Mouse (Mus musculus) heart, adult 2 months (tissue): ENCODE data around the gene Olfr588-ps1. TPM values are rescaled to one million over a fixed set of nuclear protein-coding genes. Genes with fewer than 3 reads are reported as not detected.
"Not testable (repeated sequence)": the region's sequence is repeated elsewhere in the genome, so short reads cannot be mapped to it uniquely, and the experiment has no call there.

ENCODE experiments used
- DNase-seq, 2 experiments: peaks; one replicate each; pipeline ENCODE4 v3.0.0; 2021
- H3K27ac ChIP-seq: fragments of 200-600 bp; 2 replicates; pipeline ENCODE4 v1.8.1; 2022
- H3K27me3 ChIP-seq: fragments of 200-500 bp; 2 replicates; pipeline ENCODE4 v1.6.1; 2012; ENCODE audit warnings: mild to moderate bottlenecking, low read length, inconsistent platforms, mixed read lengths; ENCODE audit not compliant: control insufficient read depth, insufficient read depth
- H3K36me3 ChIP-seq: fragments of 200-500 bp; 2 replicates; pipeline ENCODE4 v1.6.1; 2012; ENCODE audit warnings: low read length, inconsistent platforms; ENCODE audit not compliant: control insufficient read depth, insufficient read depth
- H3K4me1 ChIP-seq: fragments of 200-500 bp; 2 replicates; pipeline ENCODE4 v1.6.1; 2011; ENCODE audit warnings: low read length; ENCODE audit not compliant: control insufficient read depth, insufficient read depth
- H3K4me3 ChIP-seq: fragments of 200-600 bp; 2 replicates; pipeline ENCODE4 v1.8.1; 2022
- H3K79me2 ChIP-seq: fragments of 200-500 bp; replicated peaks from 2 replicates; pipeline ENCODE4 v1.6.1; 2012; ENCODE audit warnings: mild to moderate bottlenecking, inconsistent platforms, low read length, moderate library complexity, mixed read lengths; ENCODE audit not compliant: control insufficient read depth, insufficient read depth
- H3K9ac ChIP-seq: fragments of 200-500 bp; 2 replicates; pipeline ENCODE4 v1.6.1; 2012; ENCODE audit warnings: low read depth, mild to moderate bottlenecking, control low read depth, inconsistent platforms, low read length, mixed read lengths
- CTCF ChIP-seq: fragments of 200-600 bp; IDR thresholded peaks from 2 replicates; pipeline ENCODE4 v1.8.1; 2022; ENCODE audit warnings: antibody characterized with exemption, mild to moderate bottlenecking, moderate library complexity
- EP300 ChIP-seq: fragments of 200-500 bp; IDR thresholded peaks from 2 replicates; pipeline ENCODE4 v1.6.1; 2011; ENCODE audit warnings: low read depth, low read length, control low read depth; ENCODE audit not compliant: insufficient read depth
- POLR2A ChIP-seq: fragments of 200-500 bp; IDR thresholded peaks from 2 replicates; pipeline ENCODE4 v1.6.1; 2011; ENCODE audit warnings: mild to moderate bottlenecking, low read depth, low read length, control low read depth; ENCODE audit not compliant: insufficient read depth
- WGBS: fragments of 180-500 bp; shearing (Covaris S2); methylation state at CpG from one replicate; pipeline ENCODE4 v1.1.7; 2018; 5-methylcytosine and 5-hydroxymethylcytosine counted together
- intact Hi-C: fragments of 180-260 bp; cut with DNase I; formaldehyde crosslinking; loops from one replicate; pipeline ENCODE4 v1.15.1; 2025
- polyA plus RNA-seq: library from polyadenylated mRNA; depleted of rRNA; stranded (reverse); fragments of >200 nt; gene quantifications from 2 replicates; pipeline ENCODE4 v1.2.3, GENCODE M21; 2012; rRNA removed
- total RNA-seq, 2 experiments: library from RNA; stranded (reverse); gene quantifications; 2 replicates each; pipeline ENCODE4 v1.2.3; 2021

Gene Olfr588-ps1
- total and polyA plus RNA-seq, 3 experiments, result not detected

GRCm38 (mm10) chr7:103178240-103178639 lies 37.6 kb downstream of the Olfr588-ps1 start, which contains the start of gene Olfr591:
Gene Olfr591, minus strand, starts transcription at chr7:103178340.
- Histone ChIP-seq H3K36me3 (no peaks in the 10 kb centered on the region), H3K27me3 (no peaks in the 10 kb centered on the region), H3K4me3 (no peak within 1 kb of the TSS), H3K79me2 (no peaks in the 10 kb centered on the region), H3K4me1 (no peaks in the 10 kb centered on the region), H3K27ac (no peak within 1 kb of the TSS), H3K9ac (no peak within 1 kb of the TSS)
- no peak for TF ChIP-seq EP300
- no peak for TF ChIP-seq POLR2A
- TF ChIP-seq CTCF, result no peak
- 74% methylated on average over 1 of the region's 1 CpGs for WGBS
- intact Hi-C loops, result no loop called here
- no peak for DNase-seq

DNA sequence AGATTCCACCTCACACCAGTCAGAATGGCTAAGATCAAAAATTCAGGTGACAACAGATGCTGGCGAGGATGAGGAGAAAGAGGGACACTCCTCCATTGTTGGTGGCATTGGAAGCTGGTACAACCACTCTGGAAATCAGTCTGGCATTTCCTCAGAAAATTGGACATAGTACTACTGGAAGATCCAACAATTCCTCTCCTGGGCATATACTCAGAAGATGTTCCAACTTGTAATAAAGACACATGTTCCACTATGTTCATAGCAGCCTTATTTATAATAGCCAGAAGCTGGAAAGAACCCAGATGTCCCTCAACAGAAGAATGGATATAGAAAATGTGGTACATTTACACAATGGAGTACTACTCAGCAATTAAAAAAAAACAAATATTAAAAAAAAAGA lies 43.8 kb downstream of the Olfr588-ps1 start, which contains the start of gene Olfr592:
TSS of gene Olfr592 (plus strand) at position 301 of the 400 bp plus-strand sequence.
- H3K4me1 ChIP-seq, H3K4me3 ChIP-seq, H3K9ac ChIP-seq, H3K36me3 ChIP-seq, H3K27ac ChIP-seq, intact Hi-C loops, H3K79me2 ChIP-seq, H3K27me3 ChIP-seq, DNase-seq: not testable (repeated sequence)
- 52% methylated on average over 1 of the region's 1 CpGs for WGBS

Other genes with a start within 250 kb of the Olfr588-ps1 start
- gene Olfr569, start 250.0 kb upstream of the Olfr588-ps1 start, total RNA-seq, result not detected
- gene Olfr569, start 250.0 kb upstream of the Olfr588-ps1 start, polyA plus RNA-seq, result not detected in 2 replicates
- gene Olfr570, start 246.3 kb upstream of the Olfr588-ps1 start, total RNA-seq, result not detected
- gene Olfr570, start 246.3 kb upstream of the Olfr588-ps1 start, polyA plus RNA-seq, result not detected in 2 replicates
- gene Olfr571, start 223.3 kb upstream of the Olfr588-ps1 start, total RNA-seq, result not detected
- gene Olfr571, start 223.3 kb upstream of the Olfr588-ps1 start, polyA plus RNA-seq, result not detected in 2 replicates
- not detected for gene Olfr572, start 216.5 kb upstream of the Olfr588-ps1 start, total RNA-seq
- not detected in 2 replicates for gene Olfr572, start 216.5 kb upstream of the Olfr588-ps1 start, polyA plus RNA-seq
- not detected for gene Olfr573-ps1, start 198.3 kb upstream of the Olfr588-ps1 start, total RNA-seq
- not detected in 2 replicates for gene Olfr573-ps1, start 198.3 kb upstream of the Olfr588-ps1 start, polyA plus RNA-seq
- not detected for gene Olfr574, start 192.4 kb upstream of the Olfr588-ps1 start, total RNA-seq
- gene Olfr574, start 192.4 kb upstream of the Olfr588-ps1 start, polyA plus RNA-seq, result not detected in 2 replicates
- not detected for gene Olfr575, start 182.1 kb upstream of the Olfr588-ps1 start, total RNA-seq
- not detected in 2 replicates for gene Olfr575, start 182.1 kb upstream of the Olfr588-ps1 start, polyA plus RNA-seq
- not detected for gene Olfr576, start 178.2 kb upstream of the Olfr588-ps1 start, total RNA-seq
- gene Olfr576, start 178.2 kb upstream of the Olfr588-ps1 start, polyA plus RNA-seq, result not detected in 2 replicates
- gene Olfr577, start 164.9 kb upstream of the Olfr588-ps1 start, total RNA-seq, result not detected
- gene Olfr577, start 164.9 kb upstream of the Olfr588-ps1 start, polyA plus RNA-seq, result not detected in 2 replicates
- not detected for gene Olfr578, start 151.6 kb upstream of the Olfr588-ps1 start, total RNA-seq
- not detected in 2 replicates for gene Olfr578, start 151.6 kb upstream of the Olfr588-ps1 start, polyA plus RNA-seq
- not detected for gene Olfr582, start 102.9 kb upstream of the Olfr588-ps1 start, total RNA-seq
- not detected in 2 replicates for gene Olfr582, start 102.9 kb upstream of the Olfr588-ps1 start, polyA plus RNA-seq
- not detected for gene Olfr583, start 89.6 kb upstream of the Olfr588-ps1 start, total RNA-seq
- gene Olfr583, start 89.6 kb upstream of the Olfr588-ps1 start, polyA plus RNA-seq, result not detected in 2 replicates
- not detected for gene Olfr584, start 59.0 kb upstream of the Olfr588-ps1 start, total RNA-seq
- not detected in 2 replicates for gene Olfr584, start 59.0 kb upstream of the Olfr588-ps1 start, polyA plus RNA-seq
- gene Olfr585, start 43.2 kb upstream of the Olfr588-ps1 start, total RNA-seq, result not detected
- gene Olfr585, start 43.2 kb upstream of the Olfr588-ps1 start, polyA plus RNA-seq, result not detected in 2 replicates
- gene Olfr586, start 15.2 kb upstream of the Olfr588-ps1 start, total RNA-seq, result not detected
- gene Olfr586, start 15.2 kb upstream of the Olfr588-ps1 start, polyA plus RNA-seq, result not detected in 2 replicates
- gene Olfr589, start 15.5 kb downstream of the Olfr588-ps1 start, total RNA-seq, result not detected
- not detected in 2 replicates for gene Olfr589, start 15.5 kb downstream of the Olfr588-ps1 start, polyA plus RNA-seq
- gene Olfr591, start 37.5 kb downstream of the Olfr588-ps1 start, total RNA-seq, result not detected
- not detected in 2 replicates for gene Olfr591, start 37.5 kb downstream of the Olfr588-ps1 start, polyA plus RNA-seq
- gene Olfr592, start 43.9 kb downstream of the Olfr588-ps1 start, total RNA-seq, result not detected
- gene Olfr592, start 43.9 kb downstream of the Olfr588-ps1 start, polyA plus RNA-seq, result not detected in 2 replicates
- gene Olfr593, start 71.0 kb downstream of the Olfr588-ps1 start, total RNA-seq, result not detected
- not detected in 2 replicates for gene Olfr593, start 71.0 kb downstream of the Olfr588-ps1 start, polyA plus RNA-seq
- not detected for gene Olfr594, start 76.1 kb downstream of the Olfr588-ps1 start, total RNA-seq
- not detected in 2 replicates for gene Olfr594, start 76.1 kb downstream of the Olfr588-ps1 start, polyA plus RNA-seq
- gene Usp17ld, start 111.6 kb downstream of the Olfr588-ps1 start, total RNA-seq, result not detected
- not detected in 2 replicates for gene Usp17ld, start 111.6 kb downstream of the Olfr588-ps1 start, polyA plus RNA-seq
- not detected for gene Olfr596, start 164.8 kb downstream of the Olfr588-ps1 start, total RNA-seq
- not detected in 2 replicates for gene Olfr596, start 164.8 kb downstream of the Olfr588-ps1 start, polyA plus RNA-seq
- gene Olfr597, start 175.4 kb downstream of the Olfr588-ps1 start, total RNA-seq, result not detected
- not detected in 2 replicates for gene Olfr597, start 175.4 kb downstream of the Olfr588-ps1 start, polyA plus RNA-seq
- not detected for gene Olfr598, start 182.7 kb downstream of the Olfr588-ps1 start, total RNA-seq
- not detected in 2 replicates for gene Olfr598, start 182.7 kb downstream of the Olfr588-ps1 start, polyA plus RNA-seq
- gene Olfr599, start 195.0 kb downstream of the Olfr588-ps1 start, total RNA-seq, result not detected
- not detected in 2 replicates for gene Olfr599, start 195.0 kb downstream of the Olfr588-ps1 start, polyA plus RNA-seq
- gene Olfr600, start 208.8 kb downstream of the Olfr588-ps1 start, total RNA-seq, result not detected
- not detected in 2 replicates for gene Olfr600, start 208.8 kb downstream of the Olfr588-ps1 start, polyA plus RNA-seq
- not detected for gene Olfr601, start 221.8 kb downstream of the Olfr588-ps1 start, total RNA-seq
- gene Olfr601, start 221.8 kb downstream of the Olfr588-ps1 start, polyA plus RNA-seq, result not detected in 2 replicates
- not detected for gene Olfr603, start 245.3 kb downstream of the Olfr588-ps1 start, total RNA-seq
- not detected in 2 replicates for gene Olfr603, start 245.3 kb downstream of the Olfr588-ps1 start, polyA plus RNA-seq